Mouse (Mus musculus) layer of hippocampus, adult 11-12 months (tissue): ENCODE measurements at regions not wholly inside any gene's neighbourhood (a gene's known extent, or its start where the extent isn't known, plus 50 kb on each side); places are given as distances from the start of the nearest gene placed in this dataset.

Experiments used
- DNase-seq: peaks from one replicate; pipeline ENCODE4 v3.0.0; 2022; ENCODE audit warnings: low spot score

- DNase-seq, result no peak
These were observed 342.1 kb upstream of the Pmfbp1 start for GRCm38 (mm10) chr8:109151711-109152110.

GRCm38 (mm10) chr8:109155489-109155888 lies 338.3 kb upstream of the Pmfbp1 start:
- no peak for DNase-seq

GRCm38 (mm10) chr8:109156016-109156415 lies 337.8 kb upstream of the Pmfbp1 start:
- DNase-seq, result no peak

- DNase-seq, result no peak
These were observed 321.1 kb upstream of the Pmfbp1 start for GRCm38 (mm10) chr8:109172701-109173100.

GRCm38 (mm10) chr8:109185558-109186198 lies 308.1 kb upstream of the Pmfbp1 start:
- peak; percentile 70 for DNase-seq

GRCm38 (mm10) chr8:109187617-109188016 lies 306.2 kb upstream of the Pmfbp1 start:
- no peak for DNase-seq

GRCm38 (mm10) chr8:109214247-109214646 lies 279.6 kb upstream of the Pmfbp1 start:
- DNase-seq, result no peak

- DNase-seq, result no peak
These were observed 277.5 kb upstream of the Pmfbp1 start for GRCm38 (mm10) chr8:109216318-109216717.

GRCm38 (mm10) chr8:109217326-109217725 lies 276.5 kb upstream of the Pmfbp1 start:
- no peak for DNase-seq

- DNase-seq, result no peak
These were observed 261.3 kb upstream of the Pmfbp1 start for GRCm38 (mm10) chr8:109232281-109233234.

GRCm38 (mm10) chr8:109245526-109245925 lies 248.3 kb upstream of the Pmfbp1 start:
- DNase-seq, result no peak

- no peak for DNase-seq
These were observed 246.0 kb upstream of the Pmfbp1 start for GRCm38 (mm10) chr8:109247875-109248274.

GRCm38 (mm10) chr8:109248356-109248755 lies 245.5 kb upstream of the Pmfbp1 start:
- no peak for DNase-seq

GRCm38 (mm10) chr8:109249256-109249655 lies 244.6 kb upstream of the Pmfbp1 start:
- DNase-seq, result no peak

- DNase-seq, result no peak
These were observed 244.1 kb upstream of the Pmfbp1 start for GRCm38 (mm10) chr8:109249691-109250090.

GRCm38 (mm10) chr8:109250551-109250950 lies 243.3 kb upstream of the Pmfbp1 start:
- DNase-seq, result no peak

GRCm38 (mm10) chr8:109251360-109251798 lies 242.4 kb upstream of the Pmfbp1 start:
- no peak for DNase-seq

- no peak for DNase-seq
These were observed 241.4 kb upstream of the Pmfbp1 start for GRCm38 (mm10) chr8:109252404-109252803.

- peak; percentile 32 for DNase-seq
These were observed 214.7 kb upstream of the Pmfbp1 start for GRCm38 (mm10) chr8:109279129-109279528.

- no peak for DNase-seq
These were observed 213.3 kb upstream of the Pmfbp1 start for GRCm38 (mm10) chr8:109280540-109280939.

- no peak for DNase-seq
These were observed 212.2 kb upstream of the Pmfbp1 start for GRCm38 (mm10) chr8:109281598-109281997.

- no peak for DNase-seq
These were observed 183.0 kb upstream of the Pmfbp1 start for GRCm38 (mm10) chr8:109310670-109311386.
